Mouse (Mus musculus): ENCODE data around the gene Sardh. TPM values are rescaled to one million over a fixed set of nuclear protein-coding genes. Genes with fewer than 3 reads are reported as not detected.

Gene Sardh
- polyA plus RNA-seq, 1 experiment from 2014 or later = 4.2 TPM

GRCm38 (mm10) chr2:27235729-27236128, 12.4 kb downstream of the Sardh start:
- H3K27me3 ChIP-seq (replicated peaks; ENCODE audit: control insufficient read depth, insufficient read depth, low read length) = no peaks in the 10 kb centered on the region
- H3K9ac ChIP-seq (ENCODE audit: low read length) = no peak overlapping the region
- H3K4me2 ChIP-seq (ENCODE audit: low read length) = no peak overlapping the region
- H3K9me3 ChIP-seq (replicated peaks; ENCODE audit: control insufficient read depth, low read length) = no peaks in the 10 kb centered on the region
- DNase-seq (ENCODE audit: low spot score) = peak; percentile 80
- no peaks in the 10 kb centered on the region for H3K4me1 ChIP-seq (ENCODE audit: control insufficient read depth, insufficient read depth, low read length)
- H3K36me3 ChIP-seq (ENCODE audit: control insufficient read depth, insufficient read depth, low read length) = no peaks in the 10 kb centered on the region
- no peak overlapping the region for H3K4me3 ChIP-seq (ENCODE audit: low read depth, low read length)
- peak; percentile 57; the same call in 1 of the 2 replicates for ATAC-seq
- H3K27ac ChIP-seq (ENCODE audit: low read depth, low read length) = no peak overlapping the region
- WGBS = 28% methylated on average over 3 of the region's 3 CpGs

- H3K9me3 ChIP-seq (replicated peaks; ENCODE audit: control insufficient read depth, low read length) = no peaks in the 10 kb centered on the region
- H3K4me3 ChIP-seq (ENCODE audit: low read depth, low read length) = no peak overlapping the region
- no peak overlapping the region; the same call in 1 of the 2 replicates for H3K9ac ChIP-seq (ENCODE audit: low read length)
- 33% methylated on average over 7 of the region's 7 CpGs for WGBS
- no peaks in the 10 kb centered on the region for H3K4me1 ChIP-seq (ENCODE audit: control insufficient read depth, insufficient read depth, low read length)
- H3K27ac ChIP-seq (ENCODE audit: low read depth, low read length) = no peak overlapping the region
- H3K36me3 ChIP-seq (ENCODE audit: control insufficient read depth, insufficient read depth, low read length) = no peaks in the 10 kb centered on the region
- DNase-seq (ENCODE audit: low spot score) = no peak
- no peaks in the 10 kb centered on the region for H3K27me3 ChIP-seq (replicated peaks; ENCODE audit: control insufficient read depth, insufficient read depth, low read length)
- no peak overlapping the region for H3K4me2 ChIP-seq (ENCODE audit: low read length)
- ATAC-seq = no peak
These were observed 15.8 kb downstream of the Sardh start for GRCm38 (mm10) chr2:27232376-27232775.

GRCm38 (mm10) chr2:27229481-27230105, 18.5 kb downstream of the Sardh start:
- ATAC-seq = no peak
- no peak overlapping the region for H3K4me3 ChIP-seq (ENCODE audit: low read depth, low read length)
- H3K9ac ChIP-seq (ENCODE audit: low read length) = no peak overlapping the region
- WGBS = 84% methylated on average over 2 of the region's 2 CpGs
- H3K4me1 ChIP-seq (ENCODE audit: control insufficient read depth, insufficient read depth, low read length) = no peaks in the 10 kb centered on the region
- no peaks in the 10 kb centered on the region for H3K36me3 ChIP-seq (ENCODE audit: control insufficient read depth, insufficient read depth, low read length)
- no peaks in the 10 kb centered on the region for H3K27me3 ChIP-seq (replicated peaks; ENCODE audit: control insufficient read depth, insufficient read depth, low read length)
- H3K9me3 ChIP-seq (replicated peaks; ENCODE audit: control insufficient read depth, low read length) = no peaks in the 10 kb centered on the region
- H3K27ac ChIP-seq (ENCODE audit: low read depth, low read length) = no peak overlapping the region
- H3K4me2 ChIP-seq (ENCODE audit: low read length) = no peak overlapping the region
- no peak for DNase-seq (ENCODE audit: low spot score)

GRCm38 (mm10) chr2:27228809-27229480, 19.2 kb downstream of the Sardh start:
- Histone ChIP-seq H3K27ac (ENCODE audit: low read depth, low read length) (no peak overlapping the region), H3K4me2 (ENCODE audit: low read length) (no peak overlapping the region), H3K27me3 (replicated peaks; ENCODE audit: control insufficient read depth, insufficient read depth, low read length) (no peaks in the 10 kb centered on the region), H3K4me3 (ENCODE audit: low read depth, low read length) (no peak overlapping the region), H3K9ac (ENCODE audit: low read length) (no peak overlapping the region), H3K36me3 (ENCODE audit: control insufficient read depth, insufficient read depth, low read length) (no peaks in the 10 kb centered on the region), H3K4me1 (ENCODE audit: control insufficient read depth, insufficient read depth, low read length) (no peaks in the 10 kb centered on the region), H3K9me3 (replicated peaks; ENCODE audit: control insufficient read depth, low read length) (no peaks in the 10 kb centered on the region)
- no peak for DNase-seq (ENCODE audit: low spot score)
- ATAC-seq = no peak
- 83% methylated on average over 5 of the region's 5 CpGs for WGBS

- H3K4me2 ChIP-seq (ENCODE audit: low read length) = no peak overlapping the region
- H3K9me3 ChIP-seq (replicated peaks; ENCODE audit: control insufficient read depth, low read length) = no peaks in the 10 kb centered on the region
- WGBS = 57% methylated on average over 7 of the region's 7 CpGs
- ATAC-seq = no peak
- no peaks in the 10 kb centered on the region for H3K27me3 ChIP-seq (replicated peaks; ENCODE audit: control insufficient read depth, insufficient read depth, low read length)
- no peak overlapping the region for H3K4me3 ChIP-seq (ENCODE audit: low read depth, low read length)
- no peaks in the 10 kb centered on the region for H3K36me3 ChIP-seq (ENCODE audit: control insufficient read depth, insufficient read depth, low read length)
- H3K9ac ChIP-seq (ENCODE audit: low read length) = no peak overlapping the region
- no peaks in the 10 kb centered on the region for H3K4me1 ChIP-seq (ENCODE audit: control insufficient read depth, insufficient read depth, low read length)
- H3K27ac ChIP-seq (ENCODE audit: low read depth, low read length) = no peak overlapping the region
- no peak for DNase-seq (ENCODE audit: low spot score)
These were observed 21.6 kb downstream of the Sardh start for GRCm38 (mm10) chr2:27226572-27226971.

GRCm38 (mm10) chr2:27223012-27223421, 25.1 kb downstream of the Sardh start:
- DNase-seq (ENCODE audit: low spot score) (no peak), ATAC-seq (no peak)
- Histone ChIP-seq H3K27me3 (replicated peaks; ENCODE audit: control insufficient read depth, insufficient read depth, low read length) (no peaks in the 10 kb centered on the region), H3K27ac (ENCODE audit: low read depth, low read length) (no peak overlapping the region), H3K9me3 (replicated peaks; ENCODE audit: control insufficient read depth, low read length) (no peaks in the 10 kb centered on the region), H3K36me3 (ENCODE audit: control insufficient read depth, insufficient read depth, low read length) (no peaks in the 10 kb centered on the region), H3K4me2 (ENCODE audit: low read length) (no peak overlapping the region), H3K4me3 (ENCODE audit: low read depth, low read length) (no peak overlapping the region), H3K9ac (ENCODE audit: low read length) (no peak overlapping the region), H3K4me1 (ENCODE audit: control insufficient read depth, insufficient read depth, low read length) (no peaks in the 10 kb centered on the region)
- 78% methylated on average over 7 of the region's 7 CpGs for WGBS

- H3K9me3 ChIP-seq (replicated peaks; ENCODE audit: control insufficient read depth, low read length) = no peaks in the 10 kb centered on the region
- 82% methylated on average over 8 of the region's 8 CpGs for WGBS
These were observed 29.6 kb downstream of the Sardh start for GRCm38 (mm10) chr2:27218569-27218968.

GRCm38 (mm10) chr2:27218121-27218544, 30.0 kb downstream of the Sardh start:
- no peak overlapping the region for H3K9ac ChIP-seq (ENCODE audit: low read length)
- H3K4me2 ChIP-seq (ENCODE audit: low read length) = no peak overlapping the region
- H3K4me3 ChIP-seq (ENCODE audit: low read depth, low read length) = no peak overlapping the region
- DNase-seq (ENCODE audit: low spot score) (peak; percentile 47), ATAC-seq (0 out of 2 replicates have a peak, but pooled peaks have one; percentile 18)
- H3K4me1 ChIP-seq (ENCODE audit: control insufficient read depth, insufficient read depth, low read length) = no peaks in the 10 kb centered on the region
- no peaks in the 10 kb centered on the region for H3K36me3 ChIP-seq (ENCODE audit: control insufficient read depth, insufficient read depth, low read length)
- H3K27me3 ChIP-seq (replicated peaks; ENCODE audit: control insufficient read depth, insufficient read depth, low read length) = no peaks in the 10 kb centered on the region
- H3K27ac ChIP-seq (ENCODE audit: low read depth, low read length) = no peak overlapping the region
- no peaks in the 10 kb centered on the region for H3K9me3 ChIP-seq (replicated peaks; ENCODE audit: control insufficient read depth, low read length)
- 72% methylated on average over 2 of the region's 2 CpGs for WGBS

More at GRCm38 (mm10) chr2:27218569-27218968, 29.6 kb downstream of the Sardh start:
- H3K27me3 ChIP-seq (replicated peaks; ENCODE audit: control insufficient read depth, insufficient read depth, low read length) = no peaks in the 10 kb centered on the region
- no peaks in the 10 kb centered on the region for H3K4me1 ChIP-seq (ENCODE audit: control insufficient read depth, insufficient read depth, low read length)
- no peaks in the 10 kb centered on the region for H3K36me3 ChIP-seq (ENCODE audit: control insufficient read depth, insufficient read depth, low read length)
- no peak overlapping the region for H3K4me2 ChIP-seq (ENCODE audit: low read length)
- no peak overlapping the region for H3K9ac ChIP-seq (ENCODE audit: low read length)
- DNase-seq (ENCODE audit: low spot score) (no peak), ATAC-seq (no peak)
- no peak overlapping the region for H3K4me3 ChIP-seq (ENCODE audit: low read depth, low read length)
- H3K27ac ChIP-seq (ENCODE audit: low read depth, low read length) = no peak overlapping the region

- no peak overlapping the region for H3K9ac ChIP-seq (ENCODE audit: low read length)
- H3K27me3 ChIP-seq (replicated peaks; ENCODE audit: control insufficient read depth, insufficient read depth, low read length) = no peaks in the 10 kb centered on the region
- no peak overlapping the region for H3K27ac ChIP-seq (ENCODE audit: low read depth, low read length)
- H3K4me2 ChIP-seq (ENCODE audit: low read length) = no peak overlapping the region
- no peaks in the 10 kb centered on the region for H3K4me1 ChIP-seq (ENCODE audit: control insufficient read depth, insufficient read depth, low read length)
- DNase-seq (ENCODE audit: low spot score) (no peak), ATAC-seq (no peak)
- H3K4me3 ChIP-seq (ENCODE audit: low read depth, low read length) = no peak overlapping the region
- no peaks in the 10 kb centered on the region for H3K9me3 ChIP-seq (replicated peaks; ENCODE audit: control insufficient read depth, low read length)
- no peaks in the 10 kb centered on the region for H3K36me3 ChIP-seq (ENCODE audit: control insufficient read depth, insufficient read depth, low read length)
- 91% methylated on average over 2 of the region's 2 CpGs for WGBS
These were observed 32.6 kb downstream of the Sardh start for GRCm38 (mm10) chr2:27215537-27215936.
